Mouse (Mus musculus) MEL (cell line): ENCODE results near the gene Mob3a. TPM values are rescaled to one million over a fixed set of nuclear protein-coding genes. Genes with fewer than 3 reads are reported as not detected.

Experiments used
- DNase-seq: peaks from one replicate; pipeline ENCODE4 v3.0.0; 2011; ENCODE audit warnings: low read depth, low spot score
- H3K27ac ChIP-seq: 2 replicates; pipeline ENCODE4 v1.5.1; 2012; ENCODE audit warnings: low read depth, mild to moderate bottlenecking, control low read depth, low read length, moderate library complexity; ENCODE audit not compliant: control insufficient read depth
- H3K27me3 ChIP-seq, 2 experiments: fragments of 150-350 bp in 1 of 2; sonication (generic) in 1 of 2; 2 replicates each; pipeline ENCODE4 v1.6.1; 2012; ENCODE audit warnings: low read length in 2 of 2, mild to moderate bottlenecking in 2 of 2, improper control_type of control experiment in 1 of 2, moderate library complexity in 1 of 2; ENCODE audit not compliant: insufficient read depth in 2 of 2, control insufficient read depth in 1 of 2
- H3K36me3 ChIP-seq, 2 experiments: 2 replicates each; pipeline ENCODE4 v1.6.1; 2012 to 2014; ENCODE audit warnings: low read length in 2 of 2, improper control_type of control experiment in 1 of 2, inconsistent platforms in 1 of 2, mild to moderate bottlenecking in 1 of 2; ENCODE audit not compliant: insufficient read depth in 2 of 2, control insufficient read depth in 1 of 2
- H3K4me1 ChIP-seq, 2 experiments: fragments of 150-350 bp in 1 of 2; sonication (generic) in 1 of 2; 2 replicates each; pipeline ENCODE4 v1.6.1; 2012; ENCODE audit warnings: low read length in 2 of 2, improper control_type of control experiment in 1 of 2, mild to moderate bottlenecking in 1 of 2; ENCODE audit not compliant: insufficient read depth in 2 of 2, control insufficient read depth in 1 of 2
- H3K4me3 ChIP-seq, 2 experiments: fragments of 150-350 bp in 1 of 2; sonication (generic) in 1 of 2; 2 replicates each; pipeline ENCODE4 v1.5.1; 2012; ENCODE audit warnings: low read depth in 2 of 2, low read length in 2 of 2, mild to moderate bottlenecking in 2 of 2, moderate library complexity in 2 of 2, control low read depth in 1 of 2, improper control_type of control experiment in 1 of 2; ENCODE audit not compliant: control insufficient read depth in 1 of 2, insufficient read depth in 1 of 2
- H3K79me2 ChIP-seq: 2 replicates; pipeline ENCODE4 v1.6.1; 2012; ENCODE audit warnings: mild to moderate bottlenecking, low read length, moderate library complexity; ENCODE audit not compliant: control insufficient read depth, poor library complexity, insufficient read depth
- H3K9ac ChIP-seq: 2 replicates; pipeline ENCODE4 v1.6.1; 2012; ENCODE audit warnings: low read depth, mild to moderate bottlenecking, control low read depth, low read length, moderate library complexity; ENCODE audit not compliant: control insufficient read depth, poor library complexity, severe bottlenecking
- H3K9me3 ChIP-seq: fragments of 150-350 bp; sonication (generic); replicated peaks from 2 replicates; pipeline ENCODE4 v1.6.1; 2012; ENCODE audit warnings: mild to moderate bottlenecking, low read length, improper control_type of control experiment, moderate library complexity; ENCODE audit not compliant: insufficient read depth
- BHLHE40 ChIP-seq: IDR thresholded peaks from 2 replicates; pipeline ENCODE4 v1.6.1; 2012; ENCODE audit warnings: low read depth, mild to moderate bottlenecking, inconsistent platforms, low read length, improper control_type of control experiment, borderline replicate concordance
- ELF1 ChIP-seq: IDR thresholded peaks from 2 replicates; pipeline ENCODE4 v1.6.1; 2014; ENCODE audit warnings: low read depth, mild to moderate bottlenecking, inconsistent platforms, low read length, improper control_type of control experiment, moderate library complexity
- ETS1 ChIP-seq: IDR thresholded peaks from 2 replicates; pipeline ENCODE4 v1.6.1; 2012; ENCODE audit warnings: low read depth, mild to moderate bottlenecking, inconsistent platforms, low read length, improper control_type of control experiment, moderate library complexity
- HCFC1 ChIP-seq: IDR thresholded peaks from 2 replicates; pipeline ENCODE4 v1.6.1; 2012; ENCODE audit warnings: low read depth, mild to moderate bottlenecking, inconsistent platforms, low read length, improper control_type of control experiment, moderate library complexity
- MAFK ChIP-seq: IDR thresholded peaks from 2 replicates; pipeline ENCODE4 v1.6.1; 2011; ENCODE audit warnings: low read depth, mild to moderate bottlenecking, low read length, improper control_type of control experiment, borderline replicate concordance
- MAX ChIP-seq: IDR thresholded peaks from 2 replicates; pipeline ENCODE4 v1.6.1; 2011; ENCODE audit warnings: low read length, improper control_type of control experiment
- MAZ ChIP-seq: IDR thresholded peaks from 2 replicates; pipeline ENCODE4 v1.6.1; 2012; ENCODE audit warnings: low read depth, mild to moderate bottlenecking, inconsistent platforms, low read length, improper control_type of control experiment
- MEF2A ChIP-seq: IDR thresholded peaks from 2 replicates; pipeline ENCODE4 v1.6.1; 2014; ENCODE audit warnings: low read depth, mild to moderate bottlenecking, inconsistent platforms, low read length, improper control_type of control experiment; ENCODE audit not compliant: poor library complexity, insufficient replicate concordance, severe bottlenecking; ENCODE audit errors: extremely low read depth
- MXI1 ChIP-seq: IDR thresholded peaks from 2 replicates; pipeline ENCODE4 v1.6.1; 2011; ENCODE audit warnings: mild to moderate bottlenecking, low read depth, low read length, improper control_type of control experiment
- MYC ChIP-seq: IDR thresholded peaks from 2 replicates; pipeline ENCODE4 v1.6.1; 2011; ENCODE audit warnings: low read depth, mild to moderate bottlenecking, low read length, improper control_type of control experiment, moderate library complexity
- NELFE ChIP-seq: IDR thresholded peaks from 2 replicates; pipeline ENCODE4 v1.6.1; 2011; ENCODE audit warnings: low read depth, low read length, improper control_type of control experiment
- POLR2A ChIP-seq, 2 experiments: IDR thresholded peaks; 2 replicates each; pipeline ENCODE4 v1.6.1; 2011 to 2012; ENCODE audit warnings: low read length in 2 of 2, mild to moderate bottlenecking in 2 of 2, control low read depth in 1 of 2, improper control_type of control experiment in 1 of 2, low read depth in 1 of 2, moderate library complexity in 1 of 2; ENCODE audit not compliant: control insufficient read depth in 1 of 2, insufficient read depth in 1 of 2, poor library complexity in 1 of 2
- RCOR1 ChIP-seq: IDR thresholded peaks from 2 replicates; pipeline ENCODE4 v1.6.1; 2012; ENCODE audit warnings: low read depth, mild to moderate bottlenecking, inconsistent platforms, low read length, improper control_type of control experiment
- SIN3A ChIP-seq: IDR thresholded peaks from 2 replicates; pipeline ENCODE4 v1.6.1; 2012; ENCODE audit warnings: low read length, improper control_type of control experiment, inconsistent platforms
- TAL1 ChIP-seq: IDR thresholded peaks from 2 replicates; pipeline ENCODE4 v1.6.1; 2012; ENCODE audit warnings: mild to moderate bottlenecking, inconsistent platforms, low read length, moderate library complexity, mixed read lengths
- TBP ChIP-seq: IDR thresholded peaks from 2 replicates; pipeline ENCODE4 v1.8.0; 2011; ENCODE audit warnings: low read depth, low read length, improper control_type of control experiment
- TCF12 ChIP-seq: IDR thresholded peaks from 2 replicates; pipeline ENCODE4 v1.6.1; 2014; ENCODE audit warnings: low read depth, mild to moderate bottlenecking, inconsistent platforms, low read length, improper control_type of control experiment, moderate library complexity
- UBTF ChIP-seq: IDR thresholded peaks from 2 replicates; pipeline ENCODE4 v1.6.1; 2012; ENCODE audit warnings: low read depth, mild to moderate bottlenecking, inconsistent platforms, low read length, improper control_type of control experiment, moderate library complexity, borderline replicate concordance; ENCODE audit not compliant: insufficient read depth
- USF2 ChIP-seq, 2 experiments: IDR thresholded peaks; 2 replicates each; pipeline ENCODE4 v1.6.1; 2011 to 2012; ENCODE audit warnings: improper control_type of control experiment in 2 of 2, low read length in 2 of 2, borderline replicate concordance in 1 of 2, inconsistent platforms in 1 of 2, low read depth in 1 of 2, mild to moderate bottlenecking in 1 of 2; ENCODE audit not compliant: insufficient read depth in 1 of 2
- ZMIZ1 ChIP-seq: IDR thresholded peaks from 2 replicates; pipeline ENCODE4 v1.6.1; 2012; ENCODE audit warnings: low read depth, mild to moderate bottlenecking, inconsistent platforms, low read length, improper control_type of control experiment, moderate library complexity
- ZNF384 ChIP-seq: IDR thresholded peaks from 2 replicates; pipeline ENCODE4 v1.6.1; 2012; ENCODE audit warnings: low read depth, mild to moderate bottlenecking, inconsistent platforms, low read length, improper control_type of control experiment
- polyA plus RNA-seq, 2 experiments: library from polyadenylated mRNA; stranded (reverse) in 1 of 2; unstranded in 1 of 2; fragments of >175 nt in 1 of 2; fragments of >200 nt in 1 of 2; gene quantifications; 2 replicates each; pipeline versions ENCODE4 v1.2.1 to v1.2.4; 2012; ENCODE audit warnings: low replicate concordance in 2 of 2, low read depth in 1 of 2; ENCODE audit not compliant: insufficient read length in 2 of 2, insufficient read depth in 1 of 2, missing spikeins in 1 of 2
- total RNA-seq: library from RNA; depleted of rRNA; stranded (reverse); fragments of 300-350 nt; gene quantifications from 2 replicates; pipeline ENCODE4 v1.2.3, GENCODE M21; 2012

Mob3a gene
- total and polyA plus RNA-seq, 3 experiments: 38.3 to 63.4 TPM; not detected in 1

- no peak for TF ChIP-seq UBTF
These were observed 42.6 kb downstream of the Mob3a start (continued) for GRCm38 (mm10) chr10:80659213-80659612.

GRCm38 (mm10) chr10:80658841-80659202 is 43.0 kb downstream of the Mob3a start:
- peak overlapping the region; percentile 47 to 99 for H3K4me3 ChIP-seq
- H3K4me1 ChIP-seq: peaks cover 6 to 30% of the 10 kb centered on the region in 2 experiments
- peak overlapping the region; percentile 67 for H3K9ac ChIP-seq
- DNase-seq: peak; percentile 92
- no peaks in the 10 kb centered on the region for H3K9me3 ChIP-seq
- H3K36me3 ChIP-seq: peaks cover 0 to 11% of the 10 kb centered on the region in 2 experiments; a peak in 2 of 4 replicates
- H3K27me3 ChIP-seq: no peaks in the 10 kb centered on the region
- peaks cover 8% of the 10 kb centered on the region for H3K79me2 ChIP-seq
- H3K27ac ChIP-seq: peak overlapping the region; percentile 81
- TF ChIP-seq ETS1 (peak; percentile 38; the same call in 1 of the 2 replicates), ZNF384 (0 out of 2 replicates have a peak, but pooled peaks have one; percentile 9), MYC (no peak), ELF1 (0 out of 2 replicates have a peak, but pooled peaks have one; percentile 37), NELFE (peak; percentile 68), TBP (peak; percentile 60; the same call in 1 of the 2 replicates), MAFK (no peak), RCOR1 (no peak), MAZ (no peak), ZMIZ1 (no peak), BHLHE40 (no peak), USF2 (IDR thresholded peaks at IDR 0.05; ENCODE audit: borderline replicate concordance in 1 of 2, insufficient read depth in 1 of 2, low read depth in 1 of 2, low read length in 2 of 2) (no peak), HCFC1 (peak; percentile 39; the same call in 1 of the 2 replicates), TAL1 (no peak), SIN3A (peak; percentile 60), POLR2A (IDR thresholded peaks at IDR 0.05; ENCODE audit: control insufficient read depth in 1 of 2, insufficient read depth in 1 of 2, low read depth in 1 of 2, low read length in 2 of 2, poor library complexity in 1 of 2) (peak in 1 of 2 experiments; percentile 64; a peak in 2 of 4 replicates), MXI1 (no peak), TCF12 (peak; percentile 34; the same call in 1 of the 2 replicates), MAX (no peak), MEF2A (no peak)
